Mouse (Mus musculus) MEL (cell line): Measurements from ENCODE around the gene Mdfic. TPM values are rescaled to one million over a fixed set of nuclear protein-coding genes. Genes with fewer than 3 reads are reported as not detected.

Experiments
- DNase-seq: peaks from one replicate; pipeline ENCODE4 v3.0.0; 2011; ENCODE audit warnings: low read depth, low spot score
- H3K27ac ChIP-seq: 2 replicates; pipeline ENCODE4 v1.5.1; 2012; ENCODE audit warnings: low read depth, mild to moderate bottlenecking, control low read depth, low read length, moderate library complexity; ENCODE audit not compliant: control insufficient read depth
- H3K27me3 ChIP-seq, 2 experiments: fragments of 150-350 bp in 1 of 2; sonication (generic) in 1 of 2; 2 replicates each; pipeline ENCODE4 v1.6.1; 2012; ENCODE audit warnings: low read length in 2 of 2, mild to moderate bottlenecking in 2 of 2, improper control_type of control experiment in 1 of 2, moderate library complexity in 1 of 2; ENCODE audit not compliant: insufficient read depth in 2 of 2, control insufficient read depth in 1 of 2
- H3K36me3 ChIP-seq, 2 experiments: 2 replicates each; pipeline ENCODE4 v1.6.1; 2012 to 2014; ENCODE audit warnings: low read length in 2 of 2, improper control_type of control experiment in 1 of 2, inconsistent platforms in 1 of 2, mild to moderate bottlenecking in 1 of 2; ENCODE audit not compliant: insufficient read depth in 2 of 2, control insufficient read depth in 1 of 2
- H3K4me1 ChIP-seq, 2 experiments: fragments of 150-350 bp in 1 of 2; sonication (generic) in 1 of 2; 2 replicates each; pipeline ENCODE4 v1.6.1; 2012; ENCODE audit warnings: low read length in 2 of 2, improper control_type of control experiment in 1 of 2, mild to moderate bottlenecking in 1 of 2; ENCODE audit not compliant: insufficient read depth in 2 of 2, control insufficient read depth in 1 of 2
- H3K4me3 ChIP-seq, 2 experiments: fragments of 150-350 bp in 1 of 2; sonication (generic) in 1 of 2; 2 replicates each; pipeline ENCODE4 v1.5.1; 2012; ENCODE audit warnings: low read depth in 2 of 2, low read length in 2 of 2, mild to moderate bottlenecking in 2 of 2, moderate library complexity in 2 of 2, control low read depth in 1 of 2, improper control_type of control experiment in 1 of 2; ENCODE audit not compliant: control insufficient read depth in 1 of 2, insufficient read depth in 1 of 2
- H3K79me2 ChIP-seq: 2 replicates; pipeline ENCODE4 v1.6.1; 2012; ENCODE audit warnings: mild to moderate bottlenecking, low read length, moderate library complexity; ENCODE audit not compliant: control insufficient read depth, poor library complexity, insufficient read depth
- H3K9ac ChIP-seq: 2 replicates; pipeline ENCODE4 v1.6.1; 2012; ENCODE audit warnings: low read depth, mild to moderate bottlenecking, control low read depth, low read length, moderate library complexity; ENCODE audit not compliant: control insufficient read depth, poor library complexity, severe bottlenecking
- H3K9me3 ChIP-seq: fragments of 150-350 bp; sonication (generic); replicated peaks from 2 replicates; pipeline ENCODE4 v1.6.1; 2012; ENCODE audit warnings: mild to moderate bottlenecking, low read length, improper control_type of control experiment, moderate library complexity; ENCODE audit not compliant: insufficient read depth
- E2F4 ChIP-seq: IDR thresholded peaks from 2 replicates; pipeline ENCODE4 v1.6.1; 2011; ENCODE audit warnings: low read depth, low read length, improper control_type of control experiment, borderline replicate concordance
- HCFC1 ChIP-seq: IDR thresholded peaks from 2 replicates; pipeline ENCODE4 v1.6.1; 2012; ENCODE audit warnings: low read depth, mild to moderate bottlenecking, inconsistent platforms, low read length, improper control_type of control experiment, moderate library complexity
- JUND ChIP-seq: IDR thresholded peaks from 2 replicates; pipeline ENCODE4 v1.6.1; 2011; ENCODE audit warnings: low read depth, mild to moderate bottlenecking, improper control_type of control experiment, low read length
- KAT2A ChIP-seq: conservative IDR thresholded peaks from 2 replicates; pipeline ENCODE4 v1.6.1; 2012; ENCODE audit warnings: low read depth, low read length, improper control_type of control experiment, inconsistent platforms
- MAZ ChIP-seq: IDR thresholded peaks from 2 replicates; pipeline ENCODE4 v1.6.1; 2012; ENCODE audit warnings: low read depth, mild to moderate bottlenecking, inconsistent platforms, low read length, improper control_type of control experiment
- NELFE ChIP-seq: IDR thresholded peaks from 2 replicates; pipeline ENCODE4 v1.6.1; 2011; ENCODE audit warnings: low read depth, low read length, improper control_type of control experiment
- NRF1 ChIP-seq: IDR thresholded peaks from 2 replicates; pipeline ENCODE4 v1.6.1; 2014; ENCODE audit warnings: low read depth, mild to moderate bottlenecking, inconsistent platforms, low read length, improper control_type of control experiment, moderate library complexity; ENCODE audit not compliant: poor library complexity, insufficient read depth, severe bottlenecking
- POLR2AphosphoS2 ChIP-seq: IDR thresholded peaks from 2 replicates; pipeline ENCODE4 v1.6.1; 2011; ENCODE audit warnings: low read length, improper control_type of control experiment
- RAD21 ChIP-seq: IDR thresholded peaks from 2 replicates; pipeline ENCODE4 v1.6.1; 2011; ENCODE audit warnings: mild to moderate bottlenecking, low read depth, low read length, improper control_type of control experiment
- SIN3A ChIP-seq: IDR thresholded peaks from 2 replicates; pipeline ENCODE4 v1.6.1; 2012; ENCODE audit warnings: low read length, improper control_type of control experiment, inconsistent platforms
- TAL1 ChIP-seq: IDR thresholded peaks from 2 replicates; pipeline ENCODE4 v1.6.1; 2012; ENCODE audit warnings: mild to moderate bottlenecking, inconsistent platforms, low read length, moderate library complexity, mixed read lengths
- USF2 ChIP-seq, 2 experiments: IDR thresholded peaks; 2 replicates each; pipeline ENCODE4 v1.6.1; 2011 to 2012; ENCODE audit warnings: improper control_type of control experiment in 2 of 2, low read length in 2 of 2, borderline replicate concordance in 1 of 2, inconsistent platforms in 1 of 2, low read depth in 1 of 2, mild to moderate bottlenecking in 1 of 2; ENCODE audit not compliant: insufficient read depth in 1 of 2
- ZKSCAN1 ChIP-seq: IDR thresholded peaks from 2 replicates; pipeline ENCODE4 v1.6.1; 2012; ENCODE audit warnings: low read depth, mild to moderate bottlenecking, inconsistent platforms, low read length, improper control_type of control experiment, moderate library complexity
- polyA plus RNA-seq, 2 experiments: library from polyadenylated mRNA; stranded (reverse) in 1 of 2; unstranded in 1 of 2; fragments of >175 nt in 1 of 2; fragments of >200 nt in 1 of 2; gene quantifications; 2 replicates each; pipeline versions ENCODE4 v1.2.1 to v1.2.4; 2012; ENCODE audit warnings: low replicate concordance in 2 of 2, low read depth in 1 of 2; ENCODE audit not compliant: insufficient read length in 2 of 2, insufficient read depth in 1 of 2, missing spikeins in 1 of 2
- total RNA-seq: library from RNA; depleted of rRNA; stranded (reverse); fragments of 300-350 nt; gene quantifications from 2 replicates; pipeline ENCODE4 v1.2.3, GENCODE M21; 2012

Gene Mdfic
- total and polyA plus RNA-seq, 3 experiments, result not detected

DNA sequence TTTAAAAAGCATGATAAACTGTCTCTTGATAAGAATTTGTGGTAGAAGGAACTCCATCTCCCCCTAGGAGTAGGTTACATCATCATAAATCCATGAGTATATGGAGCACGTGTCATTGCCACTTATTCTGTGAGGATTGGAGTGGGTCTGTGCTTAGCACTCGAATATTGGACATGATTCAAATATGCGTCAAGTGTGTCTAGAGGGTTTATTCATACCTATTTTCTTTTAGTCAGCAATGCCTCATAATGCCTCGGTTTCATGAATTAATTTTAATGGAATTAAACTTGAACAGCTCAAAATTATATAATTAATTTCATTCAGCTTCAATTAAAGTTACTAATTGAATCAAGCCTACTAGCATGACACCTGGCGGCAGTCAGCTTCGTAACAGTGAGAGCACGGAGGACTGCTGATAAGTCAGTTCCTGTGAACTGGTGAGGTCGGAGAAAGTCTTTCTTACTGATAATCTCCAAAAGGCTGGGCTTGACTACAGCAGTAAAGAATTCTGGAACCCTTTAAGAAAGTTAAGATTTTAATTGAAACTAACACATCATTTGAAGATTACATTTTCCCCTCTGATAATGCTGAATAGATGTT, 17.0 kb downstream of the Mdfic start:
- no peak overlapping the region for H3K9ac ChIP-seq
- DNase-seq, result no peak
- no peak overlapping the region for H3K27ac ChIP-seq
- no peak overlapping the region for H3K4me3 ChIP-seq
- TF ChIP-seq ZKSCAN1 (no peak), POLR2AphosphoS2 (no peak), JUND (no peak)
- TF ChIP-seq, all 39 proteins: peak for 0
- Histone ChIP-seq H3K79me2 (no peaks in the 10 kb centered on the region), H3K36me3 (no peaks in the 10 kb centered on the region), H3K9me3 (no peaks in the 10 kb centered on the region), H3K4me1 (no peaks in the 10 kb centered on the region), H3K27me3 (no peaks in the 10 kb centered on the region)

DNA sequence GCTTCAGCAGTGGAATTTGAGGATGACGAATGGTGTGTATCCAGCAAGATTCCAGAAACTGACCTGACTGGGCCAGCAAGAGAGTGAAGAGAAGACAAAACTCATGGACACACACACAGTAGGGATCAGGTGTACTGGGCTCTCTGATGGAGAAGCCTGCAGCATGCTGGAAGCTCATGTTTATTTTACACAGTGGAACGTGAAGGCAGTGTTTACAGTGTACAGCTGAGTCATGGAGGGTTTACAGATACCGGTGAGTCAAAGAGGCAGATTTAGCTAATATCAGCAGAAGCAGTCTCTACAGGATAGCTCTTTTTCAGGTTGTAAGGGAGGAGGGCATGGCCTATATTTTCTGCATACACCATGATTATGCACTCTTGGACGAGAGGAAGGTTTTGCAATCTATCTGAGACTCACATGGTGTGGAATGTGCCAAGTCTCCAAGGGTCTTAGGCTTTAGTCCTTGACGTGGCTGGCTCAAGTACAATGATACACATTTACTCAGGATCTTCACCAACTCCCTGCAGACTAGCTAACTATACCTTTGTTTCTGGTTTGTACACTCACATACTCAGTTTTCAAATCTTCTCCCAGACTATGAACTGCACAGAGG, 18.0 kb downstream of the Mdfic start:
- Histone ChIP-seq H3K9me3 (no peaks in the 10 kb centered on the region), H3K9ac (no peak overlapping the region), H3K27me3 (no peaks in the 10 kb centered on the region), H3K4me3 (no peak overlapping the region), H3K79me2 (no peaks in the 10 kb centered on the region), H3K27ac (no peak overlapping the region), H3K36me3 (no peaks in the 10 kb centered on the region), H3K4me1 (no peaks in the 10 kb centered on the region)
- no peak for DNase-seq
- TF ChIP-seq E2F4 (no peak), RAD21 (no peak), USF2 (IDR thresholded peaks at IDR 0.05; ENCODE audit: borderline replicate concordance in 1 of 2, insufficient read depth in 1 of 2, low read depth in 1 of 2, low read length in 2 of 2) (no peak), HCFC1 (no peak), SIN3A (no peak)

DNA sequence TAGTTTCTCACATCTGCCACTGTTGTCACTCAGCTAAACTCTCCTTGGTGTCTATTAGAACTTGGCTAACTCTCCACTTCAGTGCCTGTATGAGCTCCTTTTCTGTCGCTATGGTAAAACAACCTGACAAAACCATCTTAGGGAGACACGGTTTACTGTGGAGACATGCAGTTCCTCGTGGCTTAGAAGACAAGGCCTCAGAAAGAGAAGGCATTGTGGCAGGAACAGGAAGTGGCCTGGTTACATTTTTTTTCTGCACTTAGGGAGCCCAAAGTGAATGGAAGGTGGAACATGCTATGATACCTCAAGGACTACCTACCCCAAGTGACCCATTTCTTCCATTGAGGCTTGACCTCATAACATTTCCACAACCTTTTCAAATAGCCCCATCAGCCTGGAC, 18.7 kb downstream of the Mdfic start:
- Histone ChIP-seq H3K36me3 (no peaks in the 10 kb centered on the region), H3K9me3 (no peaks in the 10 kb centered on the region), H3K9ac (no peak overlapping the region), H3K4me1 (no peaks in the 10 kb centered on the region), H3K4me3 (no peak overlapping the region), H3K27ac (no peak overlapping the region), H3K79me2 (no peaks in the 10 kb centered on the region), H3K27me3 (no peaks in the 10 kb centered on the region)
- no peak for TF ChIP-seq NELFE
- TF ChIP-seq TAL1, result no peak
- no peak for TF ChIP-seq NRF1
- no peak for TF ChIP-seq USF2 (IDR thresholded peaks at IDR 0.05; ENCODE audit: borderline replicate concordance in 1 of 2, insufficient read depth in 1 of 2, low read depth in 1 of 2, low read length in 2 of 2)
- no peak for TF ChIP-seq KAT2A
- TF ChIP-seq MAZ, result no peak
- DNase-seq, result no peak
